Mouse (Mus musculus) right cerebral cortex, postnatal 36 days (tissue): Measurements from ENCODE around the gene Mark2.
A peak's percentile ranks its signal among the peaks of the same experiment; 100 is the strongest.

Experiments
- DNase-seq, 2 experiments: peaks; one replicate each; pipeline ENCODE4 v3.0.0; 2022; ENCODE audit warnings: low spot score in 2 of 2, mixed read lengths in 1 of 2

Gene Mark2

DNA sequence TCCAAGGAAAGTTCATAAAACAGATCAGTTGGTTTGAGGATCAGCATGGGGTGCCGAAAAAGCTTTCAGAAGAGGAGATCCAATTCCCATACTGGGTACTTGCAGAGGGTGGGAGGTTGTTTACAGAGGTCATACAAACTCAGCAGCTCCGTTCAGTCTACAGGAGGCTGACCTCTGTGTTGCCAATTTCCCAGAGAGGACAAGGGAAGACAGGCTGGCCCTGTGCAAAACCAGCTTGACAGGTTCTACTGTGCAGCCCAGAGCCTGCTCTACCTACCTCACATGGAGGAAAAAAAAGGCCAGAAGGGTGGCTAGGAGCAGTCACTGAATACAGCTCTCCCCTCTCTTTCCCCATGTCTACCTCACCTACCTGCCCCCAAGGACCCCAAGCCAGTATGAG, 7.6 kb downstream of the Mark2 start:
- no peak for DNase-seq

DNA sequence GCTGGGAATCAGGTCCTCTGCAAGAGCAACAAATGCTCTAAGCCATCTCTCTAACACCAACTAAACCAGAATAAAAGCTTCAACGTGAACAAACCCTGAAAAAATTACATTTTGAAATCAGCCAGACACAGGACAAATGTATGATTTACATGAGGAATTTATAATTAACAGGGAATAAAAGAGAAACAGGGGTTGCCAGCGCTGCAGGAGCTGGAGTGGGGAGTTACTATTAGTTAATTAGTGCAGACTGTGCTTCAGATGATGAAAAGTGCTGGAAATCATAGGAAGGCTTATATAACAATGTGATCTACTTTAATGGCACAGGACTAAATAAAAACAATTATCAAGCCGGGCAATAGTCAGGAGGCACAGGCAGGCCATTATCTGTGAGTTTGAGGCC, 20.3 kb downstream of the Mark2 start:
- no peak for DNase-seq

DNA sequence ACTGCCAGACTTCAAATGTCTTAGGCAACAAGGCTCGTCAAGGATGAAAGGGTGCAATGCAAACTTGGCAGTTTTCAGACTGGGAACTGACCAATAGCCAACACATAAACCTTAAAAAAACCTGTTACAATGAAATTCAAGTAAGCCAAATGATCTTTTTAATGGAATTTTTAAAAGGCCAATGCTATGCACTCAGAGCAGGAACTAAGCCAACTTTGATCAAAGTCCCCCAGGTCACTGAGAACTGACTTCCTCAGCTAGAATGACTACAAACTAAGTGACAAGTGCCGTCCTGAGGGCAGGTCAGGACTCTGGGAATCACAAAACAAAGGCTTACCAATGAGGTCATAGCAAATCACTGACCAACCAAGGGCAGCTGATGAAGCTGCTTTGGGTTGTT, 21.5 kb downstream of the Mark2 start:
- no peak for DNase-seq

DNA sequence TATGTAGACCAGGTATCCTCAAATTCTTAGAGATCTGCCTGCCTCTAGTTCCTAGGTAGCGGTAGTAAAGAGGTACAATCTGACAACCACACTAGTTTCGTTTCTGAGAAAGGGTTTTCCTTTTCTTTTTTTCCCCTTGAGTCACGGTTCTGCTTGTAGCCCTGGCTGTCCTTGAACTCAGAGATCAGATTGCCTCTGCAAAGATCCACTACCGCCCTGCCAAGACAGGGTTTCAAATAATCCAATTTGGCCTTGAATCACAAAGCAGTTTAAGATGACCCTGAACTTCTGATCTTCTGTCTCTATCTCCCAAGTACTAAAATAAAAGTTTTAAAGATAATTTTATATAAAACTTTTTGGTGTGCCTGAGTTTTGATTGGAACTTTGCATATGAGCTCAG, 23.9 kb downstream of the Mark2 start:
- DNase-seq = no peak

DNA sequence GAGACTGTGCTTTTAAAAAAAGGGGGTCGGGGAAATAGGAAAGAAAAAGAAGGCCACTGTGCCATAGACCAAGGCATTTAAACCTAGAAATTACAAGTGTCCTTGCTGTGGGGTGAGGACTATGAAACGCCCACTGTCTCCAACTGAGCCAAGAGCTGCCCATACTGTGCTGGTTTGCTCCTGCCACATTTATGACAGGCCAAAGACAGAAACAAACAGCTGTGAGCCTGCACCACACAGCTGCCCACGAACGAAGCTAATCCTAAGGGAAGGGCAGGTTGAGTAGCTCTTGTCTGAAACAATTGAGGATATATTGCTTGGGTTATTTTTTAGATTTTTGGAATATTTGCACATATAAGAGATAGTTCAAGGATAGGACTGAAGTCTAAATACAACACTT, 24.8 kb downstream of the Mark2 start:
- no peak for DNase-seq

DNA sequence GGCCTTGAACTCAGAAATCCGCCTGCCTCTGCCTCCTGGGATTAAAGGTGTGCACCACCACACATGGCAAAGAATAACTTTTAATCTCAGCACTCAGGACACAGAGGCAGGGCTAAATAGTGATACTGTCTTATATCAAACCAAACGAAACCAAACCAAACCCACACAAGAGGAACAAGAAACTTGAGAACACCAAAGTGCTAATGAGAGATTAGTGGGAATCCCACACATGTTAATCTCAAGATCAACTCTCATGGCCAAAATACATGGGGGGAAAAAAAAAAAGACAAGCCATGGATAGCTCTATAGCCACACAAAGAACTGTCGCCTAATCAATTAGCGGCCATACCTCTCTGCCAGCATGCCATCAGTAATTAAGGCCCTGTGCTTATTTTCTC, 26.1 kb downstream of the Mark2 start:
- no peak for DNase-seq

DNA sequence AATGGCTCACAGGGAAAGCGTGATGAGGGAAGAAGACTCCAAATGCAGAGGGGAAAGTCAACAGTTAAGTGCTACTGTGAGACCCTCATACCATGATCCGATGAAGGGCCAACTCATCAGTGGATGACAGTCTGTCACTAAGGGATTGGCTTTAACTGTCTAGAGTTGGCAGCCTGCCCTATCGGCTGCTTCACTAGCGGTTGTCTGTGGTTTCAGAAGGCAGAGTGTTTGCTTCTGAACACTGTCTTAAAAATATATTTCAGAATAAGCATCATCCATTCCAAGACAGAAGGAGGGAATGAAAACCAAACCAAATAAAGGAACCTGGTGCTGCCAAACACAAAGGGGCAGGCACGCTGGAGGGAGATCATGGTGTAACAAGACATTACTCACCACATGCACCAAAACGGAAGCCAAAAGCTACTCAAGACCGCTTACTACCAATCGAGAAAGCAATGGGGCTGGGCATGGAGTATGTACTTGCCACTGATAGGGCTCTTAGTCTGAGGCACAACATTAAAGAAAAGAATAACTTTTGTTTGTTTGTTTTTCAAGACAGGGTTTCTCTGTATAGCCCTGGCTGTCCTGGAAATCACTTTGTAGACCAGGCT, 26.6 kb downstream of the Mark2 start:
- DNase-seq = peak; percentile 38 to 44

DNA sequence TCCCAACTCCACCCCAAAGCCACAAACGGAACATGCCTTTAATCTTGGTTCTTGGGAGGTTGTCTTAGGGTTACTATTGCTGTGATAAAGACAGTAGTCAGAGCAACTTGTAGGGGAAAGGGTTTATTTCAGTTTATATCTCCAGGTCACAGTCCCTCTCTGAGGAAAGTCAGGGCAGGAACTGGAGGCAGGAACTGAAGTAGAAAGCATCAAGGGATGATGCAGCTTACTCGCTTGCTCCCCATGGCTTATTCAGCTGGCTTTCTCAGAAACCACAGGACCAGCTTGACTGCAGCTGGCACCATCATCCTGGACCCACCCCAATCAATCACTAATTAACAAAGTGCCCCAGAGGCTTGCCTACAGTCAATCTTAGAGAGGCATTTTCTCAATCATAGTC, 28.0 kb downstream of the Mark2 start:
- DNase-seq = no peak

DNA sequence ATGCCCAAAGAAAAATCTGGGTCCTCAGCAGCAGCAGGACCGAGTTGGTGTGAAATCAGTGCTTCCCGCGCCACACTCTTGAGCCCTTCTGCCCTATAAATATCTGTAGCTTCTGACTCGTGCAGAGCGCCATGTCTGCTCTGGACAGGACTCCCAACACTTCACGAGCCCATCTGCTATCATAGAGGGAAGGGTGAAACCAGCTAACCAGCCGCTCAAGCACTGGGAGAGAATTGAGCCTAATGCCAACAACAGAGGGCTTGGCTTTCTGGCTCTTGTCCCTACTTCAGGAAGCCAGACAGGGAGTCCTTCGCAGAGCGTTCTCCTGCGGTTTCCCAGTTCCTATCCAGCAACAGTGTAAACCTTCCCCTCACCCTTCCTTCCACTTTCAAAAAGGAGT, 30.4 kb downstream of the Mark2 start:
- DNase-seq = peak in 1 of 2 experiments; percentile 34

DNA sequence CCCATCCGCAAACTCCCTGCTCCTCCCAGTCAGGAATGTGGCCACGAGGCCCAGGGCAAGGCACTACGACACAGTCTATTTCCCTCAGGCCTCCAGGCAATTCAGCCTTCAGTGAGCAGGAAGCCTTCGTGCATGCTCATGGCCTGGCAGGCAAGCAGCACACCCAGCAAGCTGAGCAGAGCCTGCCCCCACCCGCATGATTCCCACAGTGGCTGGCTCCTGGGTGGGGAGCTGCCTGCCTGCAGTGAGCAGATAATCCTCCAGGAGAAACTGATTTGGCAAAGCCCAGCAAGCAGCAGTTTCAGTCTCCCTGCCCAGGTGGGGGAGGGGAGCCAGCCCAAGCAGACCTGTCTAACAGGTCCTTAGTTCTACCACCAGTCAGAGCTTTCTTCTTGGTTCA, 31.0 kb downstream of the Mark2 start:
- DNase-seq = peak in 1 of 2 experiments; percentile 44

DNA sequence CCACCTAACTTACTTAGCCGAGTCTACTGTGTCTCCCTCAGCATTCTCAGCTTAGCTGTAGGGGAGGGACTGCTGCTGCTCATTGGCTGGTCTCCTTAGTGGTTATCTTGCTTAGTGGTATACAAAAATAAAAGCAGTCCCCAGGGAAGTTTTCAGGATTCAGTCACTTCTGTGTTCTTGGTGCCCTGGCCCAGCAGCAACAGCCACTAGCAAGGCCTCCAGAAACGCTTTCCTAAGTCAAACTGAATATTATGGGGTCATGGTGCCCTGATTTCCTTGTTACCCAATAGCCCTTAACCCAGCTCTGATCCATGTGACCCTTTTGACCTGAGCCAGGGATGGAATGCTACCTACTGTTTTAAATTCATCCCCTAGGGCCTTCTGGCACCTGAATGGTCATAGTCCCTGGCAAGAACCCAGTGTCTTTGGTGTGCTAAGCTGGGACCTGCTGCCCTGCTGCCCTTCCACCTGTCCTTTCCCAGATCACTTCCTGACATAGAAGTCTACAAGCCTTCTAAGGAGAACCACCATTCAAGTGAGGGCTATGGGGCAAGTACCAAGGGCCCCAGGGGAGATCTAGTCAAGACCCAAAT, 31.8 kb downstream of the Mark2 start:
- DNase-seq = no peak

DNA sequence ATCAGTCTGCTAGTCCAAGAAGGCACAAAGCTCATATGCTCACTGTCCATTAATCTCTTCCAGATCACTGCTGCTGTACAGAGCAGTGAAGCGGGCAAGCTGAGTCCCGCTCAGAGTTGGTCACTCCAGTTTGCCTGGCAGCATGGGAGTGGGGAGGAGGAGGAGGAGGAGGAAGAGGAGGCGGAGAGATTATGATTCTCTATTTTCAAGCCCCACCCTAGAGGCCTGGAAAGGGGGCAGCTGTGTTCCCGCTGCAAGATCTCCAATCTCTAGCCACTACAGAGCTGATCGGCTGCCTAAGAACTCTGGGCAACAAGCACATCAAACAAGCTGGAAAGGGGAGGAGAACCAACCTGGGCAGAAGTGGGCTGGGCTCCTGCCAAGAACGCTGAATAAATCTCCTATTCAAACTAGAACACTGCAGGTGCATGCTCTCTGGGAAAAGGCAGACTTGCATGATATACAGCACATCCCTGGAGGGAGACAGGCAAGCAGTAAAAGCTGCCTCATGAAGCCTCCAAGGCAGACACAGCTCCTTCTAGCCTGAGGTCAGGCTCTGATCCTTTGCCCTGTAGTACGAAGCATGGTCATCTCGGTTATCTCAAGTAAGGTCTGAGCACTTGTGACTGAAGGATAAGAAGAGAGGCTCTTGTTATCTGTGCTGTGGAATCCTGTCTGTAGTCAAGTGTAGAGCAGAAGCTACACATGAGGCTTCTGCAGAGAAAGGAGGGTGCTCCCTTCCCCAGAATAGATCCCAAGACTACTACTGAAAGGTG, 33.5 kb downstream of the Mark2 start:
- DNase-seq = no peak

DNA sequence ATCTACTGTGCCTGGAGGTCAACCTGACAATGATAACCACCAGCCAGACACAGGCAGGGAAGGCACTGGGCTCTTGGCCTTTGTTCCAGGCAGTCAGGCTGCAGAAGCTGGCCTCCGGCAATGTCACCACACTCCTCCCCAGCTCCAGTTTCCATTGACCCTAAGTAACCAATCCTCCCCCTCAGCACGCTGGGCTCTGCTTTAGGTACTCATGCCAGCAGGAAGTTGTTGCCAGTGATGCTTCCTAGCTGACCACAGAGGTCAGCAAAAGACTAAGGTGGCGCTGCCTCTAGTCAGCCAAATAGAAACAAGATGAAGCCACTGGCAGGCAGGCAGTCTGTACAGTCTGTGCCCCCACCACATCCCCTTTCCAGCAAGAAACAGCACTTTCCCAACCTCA, 34.7 kb downstream of the Mark2 start:
- no peak for DNase-seq

DNA sequence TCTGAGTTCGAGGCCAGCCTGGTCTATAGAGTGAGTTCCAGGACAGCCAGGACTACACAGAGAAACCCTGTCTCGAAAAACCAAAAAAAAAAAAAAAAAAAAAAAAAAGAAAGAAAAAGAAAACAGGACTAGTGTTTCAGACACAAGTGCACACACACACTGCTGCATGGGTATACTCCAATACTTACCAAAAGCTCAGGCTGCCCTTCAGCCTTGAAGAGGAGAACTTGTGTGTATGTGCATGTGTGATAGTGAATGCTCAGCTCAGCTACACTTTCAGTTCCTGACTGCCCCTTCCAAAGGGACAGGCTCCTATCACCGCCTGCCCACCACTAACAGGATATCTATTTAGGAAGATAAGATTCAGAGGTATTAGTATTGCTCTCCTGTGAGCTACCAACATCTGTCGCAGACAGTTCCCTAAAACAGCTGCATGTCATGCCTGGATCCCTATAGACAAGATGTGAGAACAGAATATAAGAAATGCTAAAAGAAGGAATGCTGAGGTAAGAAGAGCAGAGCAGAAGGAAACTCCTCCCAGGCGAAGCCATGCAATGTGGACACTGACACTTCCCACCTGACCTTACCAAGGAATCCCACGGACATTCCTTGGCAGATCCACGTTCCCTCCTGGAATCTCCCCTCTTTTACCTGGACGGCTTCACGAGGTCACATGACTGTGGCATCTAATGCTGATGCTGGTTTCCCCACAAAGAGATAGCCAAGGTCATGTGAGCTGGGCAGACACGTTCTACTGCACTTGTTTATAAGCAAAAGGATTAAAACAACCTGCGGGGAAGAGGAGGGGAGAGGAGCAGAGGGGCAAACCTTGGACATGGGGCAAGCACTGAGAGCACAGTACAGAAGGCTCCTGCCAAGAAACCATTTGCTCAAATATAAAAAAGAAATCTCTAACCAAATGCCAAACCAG, 36.0 kb downstream of the Mark2 start:
- no peak for DNase-seq

DNA sequence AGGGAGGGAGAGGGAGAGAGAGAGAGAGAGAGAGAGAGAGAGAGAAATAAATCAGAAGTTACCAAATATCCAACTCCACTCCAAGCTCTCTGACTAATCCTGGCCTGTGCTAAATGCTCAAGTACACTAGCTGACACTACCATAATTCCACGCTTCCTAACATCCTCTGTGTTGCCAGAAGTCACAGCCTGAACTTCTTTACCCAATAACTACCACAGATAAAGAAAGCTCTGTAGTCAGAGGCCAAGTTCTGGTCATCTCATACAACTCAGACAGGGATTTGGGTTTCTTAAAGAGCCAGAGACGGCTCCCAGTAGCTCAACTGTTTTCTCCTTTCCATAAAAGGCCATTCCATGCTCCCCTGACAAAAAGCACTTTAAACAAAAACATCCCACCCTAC, 36.9 kb downstream of the Mark2 start:
- no peak for DNase-seq

DNA sequence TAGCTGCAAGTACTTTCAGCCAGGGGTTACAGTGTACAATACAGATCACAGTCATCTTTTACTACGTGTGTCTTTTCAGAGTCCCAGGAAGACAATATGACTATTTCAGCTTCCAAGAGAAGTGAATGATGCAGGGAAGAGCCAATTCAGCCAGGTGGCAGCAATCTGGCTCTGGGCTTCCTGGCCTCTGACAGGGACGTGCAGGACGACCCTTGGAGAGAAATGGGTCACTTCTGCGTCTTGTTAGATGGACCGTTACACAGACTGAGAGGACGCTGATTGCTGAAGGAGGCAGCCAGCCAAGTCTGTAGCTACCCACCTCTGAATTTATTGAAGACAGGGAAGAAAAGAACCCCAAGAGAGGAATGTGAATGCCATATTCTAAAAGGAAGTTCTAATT, 37.9 kb downstream of the Mark2 start:
- no peak for DNase-seq

DNA sequence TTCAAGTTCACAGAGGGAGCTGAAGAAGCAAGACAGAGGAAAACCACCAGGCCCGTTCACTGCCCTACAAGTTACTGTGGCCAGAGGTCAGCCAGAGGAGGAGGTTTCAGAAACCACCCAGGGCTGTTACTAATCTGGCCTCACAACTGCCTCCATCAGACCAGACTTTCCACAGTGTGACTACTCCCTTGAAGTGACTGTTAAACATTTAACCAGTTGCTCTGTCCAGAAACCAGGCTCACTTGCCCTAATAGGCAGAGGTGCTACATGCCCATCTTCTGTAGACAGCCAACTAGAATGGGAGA, 39.2 kb downstream of the Mark2 start:
- DNase-seq = no peak

DNA sequence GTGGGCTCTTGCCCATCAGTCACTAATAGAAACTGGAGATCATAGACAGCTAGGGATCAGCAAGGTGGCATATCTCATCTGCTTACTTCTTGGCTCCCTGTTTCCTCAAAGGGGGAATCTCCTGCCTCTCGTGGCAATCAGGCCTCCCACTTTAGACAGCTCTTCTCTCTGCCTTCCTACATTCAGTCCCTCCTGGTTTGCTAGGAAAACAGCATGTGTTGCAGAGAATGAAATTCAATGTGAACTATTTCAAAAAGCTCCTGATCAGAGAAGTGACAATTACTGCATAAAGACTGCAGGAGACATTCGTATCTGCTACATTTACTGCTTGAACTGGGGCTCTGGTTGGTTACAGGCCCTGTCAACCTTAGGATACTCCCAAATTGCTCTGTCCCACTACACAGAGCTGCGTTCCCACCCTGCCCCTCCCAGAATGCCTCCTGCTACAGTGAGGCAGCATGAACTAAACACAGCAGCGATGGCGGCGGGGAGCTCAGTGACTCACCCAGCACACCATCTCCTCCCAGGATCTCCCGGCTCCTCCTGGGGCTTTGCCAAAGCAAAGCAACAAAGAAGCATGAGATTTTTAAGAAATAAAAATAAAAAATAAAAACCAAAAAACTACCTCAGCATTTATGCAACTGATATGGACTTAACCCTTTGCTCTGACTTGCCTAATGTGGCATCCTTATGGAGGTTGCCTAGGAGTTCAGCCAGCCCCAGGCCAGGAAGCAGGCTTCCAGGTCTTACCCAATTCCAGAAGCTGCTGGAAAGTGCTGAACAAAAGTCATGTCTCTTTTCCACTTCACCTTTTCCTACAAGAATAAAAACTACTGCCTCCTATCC, 39.8 kb downstream of the Mark2 start:
- DNase-seq = peak; percentile 50 to 55

DNA sequence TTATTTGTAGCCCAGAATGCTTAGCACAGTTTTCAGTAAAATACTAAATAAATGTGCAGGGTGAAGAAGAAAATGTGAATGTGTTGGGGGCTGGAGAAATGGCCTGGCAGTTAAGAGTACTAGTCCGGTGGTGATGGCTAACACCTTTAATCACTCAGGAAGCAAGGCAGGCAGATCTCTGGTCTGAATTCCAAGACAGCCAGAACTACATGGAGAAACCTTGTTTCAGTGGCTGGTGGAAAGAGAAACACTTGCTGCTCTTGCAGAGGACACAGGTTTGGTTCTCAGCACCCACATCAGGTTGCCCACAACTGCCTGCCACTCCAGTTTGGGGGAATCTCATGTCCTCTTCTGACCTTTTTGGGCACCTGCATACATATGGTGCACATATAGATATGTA, 41.6 kb downstream of the Mark2 start:
- DNase-seq = no peak

DNA sequence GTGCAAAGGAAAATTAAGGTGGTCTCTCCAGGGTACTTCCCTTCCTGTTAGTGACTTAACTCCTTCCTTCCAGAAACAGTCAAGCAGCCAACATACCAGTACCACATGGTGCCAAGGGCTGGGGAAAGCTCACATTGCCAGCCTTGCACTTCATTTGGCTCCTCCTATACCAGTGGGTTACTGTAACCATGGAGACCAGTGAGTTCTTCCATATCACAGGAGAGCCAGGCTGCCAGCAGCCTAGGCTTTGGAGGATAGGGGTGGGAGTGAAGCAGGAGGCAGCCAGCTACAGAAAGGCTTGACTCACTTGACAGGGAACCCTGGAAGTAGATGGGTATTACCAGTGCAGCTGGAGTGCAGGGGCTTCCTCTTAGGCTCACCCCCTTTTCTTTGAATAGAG, 42.6 kb downstream of the Mark2 start:
- peak; percentile 72 to 86 for DNase-seq

DNA sequence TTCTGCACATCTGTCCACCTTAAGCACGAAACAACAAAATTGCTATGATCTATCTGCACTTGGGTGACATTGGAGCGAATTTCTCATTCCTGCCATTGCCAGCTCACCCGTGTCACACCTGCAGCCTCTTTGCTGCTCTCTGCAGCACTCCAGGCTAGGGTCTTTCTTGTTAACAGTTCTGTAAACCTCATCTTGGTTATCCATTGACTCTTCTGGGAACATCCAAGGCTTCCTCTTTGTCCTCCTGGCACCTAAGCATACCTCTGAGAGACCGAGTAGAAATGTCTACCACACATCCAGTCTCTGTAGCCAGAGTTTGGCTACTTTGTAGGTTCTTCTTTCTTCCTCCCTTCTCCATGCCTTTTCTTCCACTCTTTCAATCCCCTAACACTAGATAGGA, 45.7 kb downstream of the Mark2 start:
- no peak for DNase-seq
